Mouse (Mus musculus) midbrain, embryonic 13.5 days (tissue): ENCODE data around the gene 4921536K21Rik. TPM values are rescaled to one million over a fixed set of nuclear protein-coding genes. Genes with fewer than 3 reads are reported as not detected.

Experiments used
- ATAC-seq: fragments of 200-750 bp; cut with Nextera tagmentation; 2 replicates; pipeline ENCODE4 v1.8.0; 2017; ENCODE audit warnings: mild to moderate bottlenecking, moderate TSS enrichment, moderate library complexity
- H3K27ac ChIP-seq: fragments of 300-500 bp; sonication (generic); 2 replicates; pipeline ENCODE4 v1.5.1; 2015; ENCODE audit warnings: inconsistent platforms, mild to moderate bottlenecking, moderate library complexity
- H3K27me3 ChIP-seq: fragments of 300-500 bp; sonication (generic); 2 replicates; pipeline ENCODE4 v1.6.1; 2015; ENCODE audit warnings: mild to moderate bottlenecking, inconsistent platforms
- H3K36me3 ChIP-seq: fragments of 300-500 bp; sonication (generic); 2 replicates; pipeline ENCODE4 v1.6.1; 2015; ENCODE audit warnings: mild to moderate bottlenecking, inconsistent platforms
- H3K4me1 ChIP-seq: fragments of 300-500 bp; sonication (generic); replicated peaks from 2 replicates; pipeline ENCODE4 v1.6.1; 2015; ENCODE audit warnings: inconsistent platforms
- H3K4me2 ChIP-seq: fragments of 300-500 bp; sonication (generic); replicated peaks from 2 replicates; pipeline ENCODE4 v1.6.1; 2015; ENCODE audit warnings: moderate library complexity, mild to moderate bottlenecking, inconsistent platforms
- H3K4me3 ChIP-seq: fragments of 300-500 bp; sonication (generic); replicated peaks from 2 replicates; pipeline ENCODE4 v1.5.1; 2015; ENCODE audit warnings: mild to moderate bottlenecking, inconsistent platforms
- H3K9ac ChIP-seq: fragments of 300-500 bp; sonication (generic); replicated peaks from 2 replicates; pipeline ENCODE4 v1.6.1; 2015; ENCODE audit warnings: mild to moderate bottlenecking, inconsistent platforms
- H3K9me3 ChIP-seq: fragments of 300-500 bp; sonication (generic); 2 replicates; pipeline ENCODE4 v1.6.1; 2016; ENCODE audit warnings: mild to moderate bottlenecking, inconsistent platforms
- WGBS: fragments of 180-500 bp; shearing (Covaris S2); methylation state at CpG from one replicate; pipeline ENCODE4 v1.1.7; 2015; 5-methylcytosine and 5-hydroxymethylcytosine counted together
- polyA plus RNA-seq: library from polyadenylated mRNA; unstranded; fragments of >200 nt; fragmentation: Nextera tagmentation; extraction: Ambion mirVana; gene quantifications from 2 replicates; pipeline ENCODE4 v1.2.1, GENCODE M21; 2015

4921536K21Rik gene
- polyA plus RNA-seq, 1 experiment from 2014 or later: 0.67 TPM

GRCm38 (mm10) chr11:3850746-3851277 lies 44.1 kb downstream of the 4921536K21Rik start:
- no peak overlapping the region for H3K9ac ChIP-seq
- ATAC-seq: no peak
- H3K4me1 ChIP-seq: no peaks in the 10 kb centered on the region; the same call in 1 of the 2 replicates
- no peak overlapping the region for H3K4me3 ChIP-seq
- no peaks in the 10 kb centered on the region for H3K36me3 ChIP-seq
- no peaks in the 10 kb centered on the region for H3K9me3 ChIP-seq
- H3K27me3 ChIP-seq: no peaks in the 10 kb centered on the region
- H3K27ac ChIP-seq: no peak overlapping the region
- WGBS: 63% methylated on average over 5 of the region's 5 CpGs
- no peak overlapping the region for H3K4me2 ChIP-seq

GRCm38 (mm10) chr11:3850315-3850614 lies 44.6 kb downstream of the 4921536K21Rik start:
- 82% methylated on average over 2 of the region's 2 CpGs for WGBS

GRCm38 (mm10) chr11:3849469-3850314 lies 45.2 kb downstream of the 4921536K21Rik start:
- H3K4me2 ChIP-seq: no peak overlapping the region
- 83% methylated on average over 15 of the region's 15 CpGs for WGBS

More at GRCm38 (mm10) chr11:3850315-3850614, 44.6 kb downstream of the 4921536K21Rik start:
- no peaks in the 10 kb centered on the region; the same call in 1 of the 2 replicates for H3K4me1 ChIP-seq
- H3K9me3 ChIP-seq: no peaks in the 10 kb centered on the region
- no peak overlapping the region for H3K4me2 ChIP-seq
- no peaks in the 10 kb centered on the region for H3K27me3 ChIP-seq
- no peak overlapping the region for H3K4me3 ChIP-seq
- H3K27ac ChIP-seq: no peak overlapping the region
- no peak overlapping the region for H3K9ac ChIP-seq
- H3K36me3 ChIP-seq: no peaks in the 10 kb centered on the region
- ATAC-seq: no peak

GRCm38 (mm10) chr11:3846351-3846750 lies 48.5 kb downstream of the 4921536K21Rik start:
- Histone ChIP-seq H3K27ac (no peak overlapping the region), H3K36me3 (no peaks in the 10 kb centered on the region), H3K27me3 (no peaks in the 10 kb centered on the region), H3K4me1 (no peaks in the 10 kb centered on the region), H3K4me3 (no peak overlapping the region), H3K4me2 (no peak overlapping the region), H3K9me3 (no peaks in the 10 kb centered on the region), H3K9ac (no peak overlapping the region)
- ATAC-seq: no peak
- WGBS: 54% methylated on average over 2 of the region's 2 CpGs

More at GRCm38 (mm10) chr11:3849469-3850314, 45.2 kb downstream of the 4921536K21Rik start:
- H3K4me1 ChIP-seq: no peaks in the 10 kb centered on the region; the same call in 1 of the 2 replicates
- no peak overlapping the region for H3K9ac ChIP-seq
- no peaks in the 10 kb centered on the region for H3K36me3 ChIP-seq
- H3K9me3 ChIP-seq: no peaks in the 10 kb centered on the region
- H3K4me3 ChIP-seq: no peak overlapping the region
- no peak for ATAC-seq
- no peaks in the 10 kb centered on the region for H3K27me3 ChIP-seq
- H3K27ac ChIP-seq: no peak overlapping the region

GRCm38 (mm10) chr11:3843943-3844734 lies 50.8 kb downstream of the 4921536K21Rik start:
- 85% methylated on average over 17 of the region's 17 CpGs for WGBS
- Histone ChIP-seq H3K27me3 (no peaks in the 10 kb centered on the region), H3K27ac (no peak overlapping the region), H3K9me3 (no peaks in the 10 kb centered on the region), H3K4me2 (no peak overlapping the region), H3K4me1 (no peaks in the 10 kb centered on the region), H3K9ac (no peak overlapping the region), H3K4me3 (no peak overlapping the region), H3K36me3 (no peaks in the 10 kb centered on the region)
- no peak for ATAC-seq

Other genes starting within 250 kb of the 4921536K21Rik start
- gene Morc2a, start 245.9 kb downstream of the 4921536K21Rik start, polyA plus RNA-seq: 40.8 and 42.0 TPM in 2 replicates
- 12.7 and 14.9 TPM in 2 replicates for gene Osbp2, start 31.2 kb downstream of the 4921536K21Rik start, polyA plus RNA-seq
- 39.2 and 39.8 TPM in 2 replicates for gene Dusp18, start 142 bp upstream of the 4921536K21Rik start, polyA plus RNA-seq
- 10.3 TPM in 2 replicates for gene Slc35e4, start 19.6 kb upstream of the 4921536K21Rik start, polyA plus RNA-seq
- gene Tcn2, start 37.1 kb upstream of the 4921536K21Rik start, polyA plus RNA-seq: 16.6 and 20.3 TPM in 2 replicates
- gene Pes1, start 68.9 kb upstream of the 4921536K21Rik start, polyA plus RNA-seq: 67.5 and 70.2 TPM in 2 replicates
- gene 4930556J24Rik, start 81.7 kb upstream of the 4921536K21Rik start, polyA plus RNA-seq: 0.13 TPM in 1 of 2 replicates, not detected in the other
- 1.4 and 1.5 TPM in 2 replicates for gene Gal3st1, start 88.5 kb upstream of the 4921536K21Rik start, polyA plus RNA-seq
- not detected in 2 replicates for gene Sec14l4, start 136.4 kb upstream of the 4921536K21Rik start, polyA plus RNA-seq
- 0.26 TPM in 1 of 2 replicates, not detected in the other for gene Sec14l3, start 169.7 kb upstream of the 4921536K21Rik start, polyA plus RNA-seq
- 4.9 and 6.6 TPM in 2 replicates for gene Mtfp1, start 200.3 kb upstream of the 4921536K21Rik start, polyA plus RNA-seq
- 2.3 and 3.2 TPM in 2 replicates for gene Sec14l2, start 228.3 kb upstream of the 4921536K21Rik start, polyA plus RNA-seq
- gene Rnf215, start 240.1 kb upstream of the 4921536K21Rik start, polyA plus RNA-seq: 43.9 and 45.9 TPM in 2 replicates